Mouse (Mus musculus) gastrocnemius, postnatal 4 days (tissue): ENCODE data around the gene Fbxl16. TPM values are rescaled to one million over a fixed set of nuclear protein-coding genes. Genes with fewer than 3 reads are reported as not detected.

Source experiments
- DNase-seq, 2 experiments: peaks; one replicate each; pipeline ENCODE4 v3.0.0; 2021 to 2022; ENCODE audit warnings: low spot score in 2 of 2, mixed read lengths in 2 of 2
- total RNA-seq, 2 experiments: library from RNA; stranded (reverse); gene quantifications; 2 replicates each; pipeline ENCODE4 v1.2.3; 2021

Fbxl16 gene
- total RNA-seq, 2 experiments from 2014 or later = 1.4 to 2.0 TPM

DNA sequence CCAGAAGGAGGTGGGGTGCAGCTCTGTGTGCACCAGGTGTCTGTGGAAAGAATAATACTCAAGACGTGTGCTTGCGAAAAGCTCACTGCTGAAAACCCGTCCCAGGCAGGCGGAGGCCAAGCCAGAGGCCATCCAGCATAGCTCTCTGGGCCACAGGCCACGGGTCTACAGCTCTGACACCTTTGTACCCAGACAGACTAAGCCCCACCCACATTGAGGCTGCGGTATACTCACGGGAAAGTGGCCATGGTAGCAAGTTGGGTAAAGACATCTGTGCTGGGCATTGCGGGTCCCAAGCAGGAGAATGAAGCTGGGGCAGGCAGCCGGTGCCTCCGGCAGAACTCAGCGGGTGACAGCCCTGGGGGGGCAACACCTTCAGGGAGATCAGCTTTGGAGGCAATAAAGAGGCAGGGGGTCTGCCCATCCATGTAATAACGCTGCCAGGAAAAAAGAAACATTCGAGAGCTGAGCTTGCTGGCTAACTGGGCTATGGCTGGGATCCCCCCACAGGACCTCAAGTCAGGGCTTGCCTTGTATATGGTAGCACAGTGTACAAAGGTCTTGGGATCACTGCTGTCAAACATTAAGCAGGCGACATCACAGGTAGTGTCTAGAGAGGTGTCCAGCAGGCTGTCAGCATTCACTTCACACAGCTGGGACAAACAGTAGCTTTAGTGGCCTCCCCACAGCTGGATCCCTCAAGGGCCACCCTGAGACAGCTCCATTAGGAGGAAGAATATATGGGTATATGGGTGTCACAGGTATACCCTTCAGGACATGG, 30.8 kb downstream of the Fbxl16 start:
- no peak for DNase-seq

DNA sequence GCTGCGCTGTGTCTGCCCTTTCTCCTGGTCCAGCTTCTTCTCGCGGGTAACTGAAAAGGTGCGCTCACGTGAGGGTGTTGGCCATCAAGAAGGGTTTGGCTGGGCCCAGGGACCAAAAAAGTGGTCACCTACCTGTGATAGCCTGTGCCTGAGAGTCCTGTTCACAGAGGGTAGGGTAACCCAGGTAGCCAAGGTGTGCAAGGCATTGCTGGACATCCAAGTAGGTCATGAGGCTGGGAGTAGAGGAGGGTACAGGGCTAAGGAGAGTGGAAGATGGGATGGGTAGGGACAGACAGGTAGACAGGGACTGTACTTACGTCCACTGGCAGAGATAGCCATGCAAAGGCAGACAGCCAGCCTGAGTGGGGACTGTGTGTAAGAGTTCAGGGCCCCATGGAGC, 31.6 kb downstream of the Fbxl16 start:
- DNase-seq = no peak

DNA sequence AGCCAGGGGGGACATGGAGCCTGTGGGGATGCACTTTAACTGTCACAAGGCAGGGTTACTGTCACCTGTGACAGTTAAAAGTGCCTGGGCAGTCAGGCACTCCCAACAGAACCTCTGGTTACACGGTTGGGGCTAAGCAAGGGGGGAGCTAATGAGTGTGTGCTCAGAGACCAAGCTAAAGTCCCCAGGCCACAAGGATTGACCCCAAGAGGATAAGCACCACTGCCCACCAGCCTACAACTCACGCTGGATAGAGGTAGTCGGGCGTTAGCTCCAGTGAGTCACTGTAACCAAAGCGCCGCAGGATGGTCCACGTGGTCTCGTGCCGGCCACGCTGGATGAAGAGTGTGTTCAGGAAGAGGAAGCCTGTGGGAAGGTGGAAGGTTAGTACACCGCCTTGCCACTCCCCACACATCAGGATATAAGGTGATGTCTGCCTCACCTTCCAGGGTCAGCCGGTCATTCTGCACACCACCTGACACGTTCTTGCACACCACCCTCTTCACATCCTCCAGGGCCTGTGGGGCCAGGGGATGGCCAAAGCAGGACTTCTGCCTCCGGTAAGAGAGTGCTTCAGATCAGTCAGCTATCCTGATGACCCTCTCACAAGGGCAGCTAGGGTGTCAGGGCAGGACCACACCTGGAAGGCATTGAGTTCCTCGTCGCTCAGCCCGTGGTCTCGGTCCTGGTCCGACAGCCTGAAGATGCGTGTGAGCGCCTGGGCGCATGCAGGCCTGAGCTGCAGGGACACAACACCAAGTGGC, 32.4 kb downstream of the Fbxl16 start, which contains the start of gene Gm20683:
Gm20683 (minus strand) TSS at position 647 of the 764 bp plus-strand sequence.
- no peak for DNase-seq

DNA sequence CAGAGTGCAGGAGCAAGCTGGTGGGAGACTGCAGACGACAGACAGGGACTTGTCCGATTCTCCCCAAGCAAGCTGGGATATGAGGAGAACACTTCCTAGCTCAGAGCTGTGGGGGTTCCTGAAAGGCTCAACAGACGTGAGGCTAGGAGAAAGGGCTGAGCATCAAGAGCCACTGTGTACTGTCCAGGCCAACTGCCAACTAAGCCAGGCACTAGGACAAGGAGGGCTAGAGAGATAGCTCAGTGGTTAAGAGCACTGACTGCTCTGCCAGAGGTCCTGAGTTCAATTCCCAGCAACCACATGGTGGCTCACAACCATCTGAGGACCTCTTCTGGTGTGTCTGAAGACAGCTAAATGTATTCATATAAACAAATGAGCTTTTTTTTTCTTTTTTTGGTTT, 33.6 kb downstream of the Fbxl16 start:
- DNase-seq = no peak

GRCm38 (mm10) chr17:25843122-25843521, 34.2 kb downstream of the Fbxl16 start:
- DNase-seq = no peak

DNA sequence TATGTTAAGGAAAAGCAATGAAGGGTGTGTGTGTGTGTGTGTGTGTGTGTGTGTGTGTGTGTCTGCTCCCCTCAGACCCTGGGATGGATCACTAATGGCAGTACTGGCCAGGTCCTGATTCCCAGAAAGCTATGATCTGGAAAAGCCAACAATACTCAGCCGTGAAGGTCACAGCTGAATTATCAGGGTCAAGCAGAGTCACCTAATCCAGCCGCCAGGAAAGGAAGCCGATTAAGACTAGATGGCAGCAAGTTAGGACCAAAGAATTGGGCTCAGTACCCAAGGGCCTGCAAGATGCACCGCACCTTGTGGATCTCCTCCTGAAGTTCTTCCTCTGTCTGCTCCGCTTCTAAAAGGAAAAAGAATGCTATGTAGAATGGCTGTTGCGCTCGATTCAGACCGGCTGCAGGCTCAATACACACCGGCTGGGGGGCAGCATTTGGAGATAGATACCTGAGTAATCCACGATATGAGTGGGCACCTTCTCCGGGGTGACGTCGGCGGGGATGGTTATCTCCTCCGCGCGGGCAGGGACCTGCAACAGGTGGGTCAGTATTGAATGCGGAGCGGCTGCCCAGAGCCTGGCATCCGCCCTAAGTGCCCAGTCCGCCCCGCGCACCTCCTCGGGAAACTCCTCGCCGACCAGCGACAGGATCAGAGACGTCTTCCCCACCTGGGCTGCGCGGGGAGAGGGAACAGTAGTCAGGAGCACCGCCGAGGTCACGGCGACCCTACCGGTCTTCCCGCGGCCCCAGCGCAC, 34.9 kb downstream of the Fbxl16 start:
- DNase-seq = no peak

GRCm38 (mm10) chr17:25844396-25844901, 35.6 kb downstream of the Fbxl16 start, which contains the start of gene Rhot2:
Rhot2 (minus strand) TSS chr17:25844851.
- DNase-seq = peak; percentile 88 to 95

- no peak for DNase-seq
These were observed 51.3 kb downstream of the Fbxl16 start for GRCm38 (mm10) chr17:25860229-25860628.

DNA sequence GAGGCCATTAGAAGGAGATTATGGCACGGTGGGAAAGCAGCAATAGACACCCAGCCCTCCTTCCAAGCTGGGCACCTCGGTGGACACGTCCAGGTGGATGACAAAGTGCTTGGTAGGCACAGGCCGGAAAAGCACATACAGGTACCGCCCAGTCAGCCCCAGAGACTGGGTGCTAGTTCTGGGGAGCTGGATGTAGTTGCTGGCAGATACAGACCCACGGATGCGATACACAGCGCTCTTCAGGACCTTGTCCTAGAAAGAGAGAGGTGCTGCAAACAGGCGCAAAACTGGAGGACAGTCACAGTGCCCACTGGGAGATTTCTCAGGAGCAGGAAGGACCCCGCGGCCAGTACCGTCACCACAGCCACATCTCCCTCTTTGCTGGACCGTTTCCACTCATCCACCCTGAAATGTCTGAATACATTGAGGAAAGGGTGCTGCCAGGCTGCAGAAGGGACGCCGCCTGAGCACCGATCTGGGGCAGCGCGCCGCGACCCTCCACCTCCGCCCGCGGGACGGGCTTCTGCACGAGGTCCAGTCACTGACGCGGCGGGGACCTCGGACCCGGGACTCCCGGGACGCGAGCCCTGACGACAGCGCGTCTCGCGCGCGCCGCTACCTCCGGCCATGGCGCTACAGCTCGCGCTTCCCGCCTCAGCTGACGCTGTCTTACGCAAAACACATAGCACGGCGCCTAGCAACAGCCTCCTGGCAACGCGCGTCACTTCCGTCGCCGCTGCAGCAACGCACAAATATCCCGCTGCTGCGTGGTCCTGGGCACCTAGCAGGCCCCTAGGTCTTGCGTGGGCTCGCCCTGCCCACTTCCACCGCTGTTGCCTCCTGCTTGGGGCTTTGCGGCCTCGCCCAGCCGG, 52.2 kb downstream of the Fbxl16 start, which contains the start of gene Wdr90:
Wdr90 (minus strand) TSS at position 670 of the 872 bp plus-strand sequence.
- peak; percentile 74 to 87 for DNase-seq

- no peak for DNase-seq
These were observed 53.1 kb downstream of the Fbxl16 start for GRCm38 (mm10) chr17:25861704-25862612.

DNA sequence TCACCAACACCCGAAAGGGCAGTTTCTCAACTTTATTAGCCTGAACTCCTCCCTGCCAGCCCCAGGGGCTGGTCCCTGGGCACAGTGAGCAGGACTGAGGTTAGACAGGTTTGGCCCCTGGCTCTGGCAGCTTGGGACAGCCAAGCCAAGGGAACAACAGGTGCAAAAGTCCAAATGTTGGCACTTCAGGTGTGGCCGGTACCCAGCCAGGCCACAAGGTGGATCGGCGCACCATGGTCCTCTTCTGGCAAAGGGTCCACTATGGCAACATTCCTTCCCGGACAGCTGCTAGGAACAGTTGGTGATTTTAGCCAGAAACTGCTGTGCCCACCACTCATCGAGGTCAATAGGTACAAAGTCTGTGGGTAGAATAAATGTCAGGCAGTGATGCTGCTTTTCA, 54.8 kb downstream of the Fbxl16 start:
- no peak for DNase-seq

DNA sequence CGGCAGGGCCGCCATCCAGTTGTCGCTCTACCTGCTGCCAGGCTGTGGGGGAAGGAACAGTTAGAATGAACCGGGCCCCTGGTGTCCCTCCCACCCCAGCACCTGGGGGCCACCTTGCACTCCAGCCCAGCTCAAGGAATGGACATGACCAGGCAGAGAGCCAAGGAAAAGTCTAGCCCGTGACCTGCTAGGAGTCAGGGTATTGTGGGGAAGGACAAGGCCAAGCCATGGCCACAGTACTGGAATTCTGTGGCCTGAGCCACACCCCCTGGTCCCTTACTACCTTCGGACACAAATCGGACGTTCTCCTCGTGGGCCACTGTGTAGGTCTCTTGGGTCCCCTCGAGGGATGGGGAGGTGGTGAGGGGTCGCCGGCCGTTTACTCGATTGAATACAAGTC, 55.4 kb downstream of the Fbxl16 start:
- no peak for DNase-seq

GRCm38 (mm10) chr17:25865288-25865687, 56.4 kb downstream of the Fbxl16 start:
- no peak for DNase-seq

DNA sequence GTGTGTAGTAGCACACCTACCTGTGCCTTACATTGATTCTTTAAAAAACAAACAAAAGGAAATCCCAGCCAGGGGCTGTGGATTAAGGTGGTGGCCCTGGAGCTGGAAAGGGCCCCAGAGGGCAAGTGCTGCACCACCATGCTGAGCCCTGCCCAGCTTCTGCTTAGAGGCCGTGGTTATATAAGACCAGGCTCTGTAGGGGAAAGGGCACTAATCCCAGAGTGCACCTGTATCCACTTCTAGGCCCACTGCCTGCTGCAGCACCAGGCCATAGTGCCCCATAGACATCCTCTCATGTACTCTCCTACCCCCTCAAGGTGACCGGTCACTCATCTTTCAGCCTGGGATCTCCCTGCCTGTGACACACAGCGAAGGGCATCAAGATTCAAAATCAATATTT, 57.3 kb downstream of the Fbxl16 start:
- no peak for DNase-seq

DNA sequence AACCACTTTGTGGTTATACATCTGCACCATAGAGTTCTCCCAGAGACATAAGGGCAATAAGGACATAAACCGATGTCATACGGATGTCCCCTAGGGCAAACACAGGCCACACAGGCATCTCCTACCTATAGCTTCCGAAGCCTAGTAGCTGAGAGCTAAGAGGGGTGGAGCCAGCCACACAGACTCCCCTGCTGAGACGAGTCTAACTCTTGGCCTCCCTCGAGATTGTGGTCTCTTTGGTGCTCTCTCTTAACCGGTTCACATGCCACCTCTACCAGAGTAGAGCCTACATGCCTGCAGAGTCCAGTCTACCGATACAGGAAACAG, 58.6 kb downstream of the Fbxl16 start:
- DNase-seq = no peak

GRCm38 (mm10) chr17:25867836-25868600, 59.1 kb downstream of the Fbxl16 start:
- DNase-seq = peak in 1 of 2 experiments; percentile 57

DNA sequence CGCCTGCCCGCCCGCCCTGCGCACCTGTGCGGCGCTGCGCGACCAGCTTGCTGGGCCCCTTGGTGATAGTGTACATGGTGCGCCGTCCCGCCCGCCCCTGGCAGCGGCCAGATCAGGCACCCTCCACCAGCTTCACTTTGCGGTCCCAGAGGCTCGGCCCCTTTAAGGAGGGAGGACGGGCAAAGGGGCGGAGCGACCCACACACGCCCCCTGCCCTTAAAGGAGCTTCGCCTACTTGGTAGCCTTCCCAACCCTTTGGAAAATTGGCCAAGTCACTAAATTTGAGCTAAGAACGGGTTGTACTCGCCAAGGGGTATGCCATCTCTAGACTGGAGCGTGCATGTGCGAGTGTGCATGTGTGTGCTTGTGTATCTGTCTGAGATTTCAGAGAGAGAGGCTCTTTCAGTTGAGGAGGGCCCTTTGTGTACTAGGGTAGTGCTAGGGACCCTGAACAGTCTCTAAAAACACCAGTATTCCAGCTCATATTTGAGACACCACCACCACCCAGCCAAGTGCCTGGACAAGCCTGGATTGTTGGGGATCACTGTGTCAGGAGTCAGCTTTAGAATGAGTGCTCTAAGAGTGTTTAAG, 59.8 kb downstream of the Fbxl16 start, which contains the start of gene Mcrip2:
Mcrip2 (minus strand) TSS at position 164 of the 591 bp plus-strand sequence.
- DNase-seq = peak in 1 of 2 experiments; percentile 72

- no peak for DNase-seq
These were observed 60.6 kb downstream of the Fbxl16 start for GRCm38 (mm10) chr17:25869498-25869897.
